Mouse (Mus musculus) CD4-positive naive resting alpha-beta T cell, adult 57 days (primary cell): ENCODE data around the gene Pld6. TPM values are rescaled to one million over a fixed set of nuclear protein-coding genes. Genes with fewer than 3 reads are reported as not detected.

Experiments used
- total RNA-seq: library from RNA; stranded (reverse); gene quantifications from one replicate; pipeline ENCODE4 v1.2.4, GENCODE M21; 2023

Pld6 gene
- not detected for total RNA-seq

DNA sequence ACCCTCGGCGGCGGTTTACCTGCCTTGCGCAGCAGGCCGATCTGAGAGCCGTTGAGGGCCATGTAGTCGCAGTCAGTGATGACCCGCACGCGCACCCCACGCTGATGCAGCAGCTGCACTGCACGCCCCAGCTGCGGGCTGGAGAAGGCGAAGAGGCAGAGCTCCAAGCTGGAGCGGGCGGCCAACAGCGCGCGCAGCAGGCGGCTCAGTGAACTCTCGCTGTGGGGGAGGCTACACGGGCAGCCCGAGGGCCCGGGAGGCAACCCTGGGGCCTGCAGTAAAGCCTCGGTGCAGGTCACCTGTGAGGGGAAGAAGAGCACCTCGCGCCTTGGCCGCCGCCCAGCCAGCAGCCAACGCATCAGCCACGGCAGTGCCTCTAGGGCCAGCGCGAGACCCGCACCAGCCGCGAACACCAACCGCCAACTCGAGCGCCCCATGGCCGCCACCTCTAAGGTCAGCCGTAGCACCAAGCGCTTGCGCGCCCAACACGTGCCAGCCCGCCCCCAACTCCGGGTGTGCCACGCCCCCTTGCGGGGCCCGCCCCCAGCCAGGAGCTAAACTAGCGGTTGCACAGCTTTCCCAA lies at the start of gene Pld6:
Gene Pld6, minus strand, starts transcription at position 447 of the 583 bp plus-strand sequence.

DNA sequence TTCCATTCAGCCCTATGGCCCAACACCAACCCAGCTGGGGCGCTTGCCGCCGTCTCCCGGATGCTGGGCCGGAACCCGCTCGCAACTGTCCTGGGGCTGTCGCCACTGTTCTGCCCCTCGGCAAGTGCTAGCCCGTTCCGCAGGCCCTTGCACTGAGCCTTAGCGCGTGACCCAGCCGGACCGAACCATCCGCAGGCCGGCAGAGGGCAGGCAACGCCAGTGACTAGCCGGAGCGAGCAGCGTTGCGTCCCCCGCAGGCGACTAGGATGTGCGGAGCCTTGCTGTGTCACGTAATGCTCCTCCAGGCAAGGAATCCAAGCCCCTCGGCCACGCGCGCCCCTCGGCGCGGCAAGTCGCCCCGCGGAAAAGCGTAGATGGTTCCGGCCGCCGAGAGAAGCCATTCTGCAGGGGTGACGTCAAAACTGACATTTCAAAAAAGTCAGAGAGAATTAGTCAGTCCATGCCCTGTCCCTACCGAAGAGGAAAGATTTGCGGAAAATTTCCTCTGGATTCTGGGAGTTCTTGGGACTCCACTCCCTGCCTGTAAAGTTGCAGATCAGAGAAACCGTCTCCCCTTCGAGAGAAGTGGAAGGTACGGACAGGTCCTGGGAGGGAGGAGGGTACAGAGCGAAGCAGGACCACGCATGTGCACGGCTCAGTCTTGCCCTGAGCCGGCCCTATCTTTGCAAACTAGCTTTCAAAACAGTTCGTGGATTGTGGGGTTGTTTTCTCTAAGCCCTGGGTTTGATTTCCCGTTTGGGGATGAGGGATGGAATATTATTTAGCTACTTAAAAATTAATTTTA lies 22.4 kb upstream of the Pld6 start, which contains the start of gene Flcn:
Gene Flcn, minus strand, starts transcription at position 347 of the 805 bp plus-strand sequence.

Other genes starting within 250 kb of the Pld6 start
- gene Nlrp3, start 246.1 kb downstream of the Pld6 start, total RNA-seq, result 5.7 TPM
- not detected for gene Olfr222, start 211.4 kb downstream of the Pld6 start, total RNA-seq
- not detected for gene Olfr223, start 194.4 kb downstream of the Pld6 start, total RNA-seq
- 77.4 TPM for gene Mprip, start 126.3 kb downstream of the Pld6 start, total RNA-seq
- 67.6 TPM for gene Flcn, start 22.4 kb upstream of the Pld6 start, total RNA-seq
- 9.1 TPM for gene Nt5m, start 51.8 kb upstream of the Pld6 start, total RNA-seq
- gene Cops3, start 52.2 kb upstream of the Pld6 start, total RNA-seq, result 81.9 TPM
- gene Med9, start 160.6 kb upstream of the Pld6 start, total RNA-seq, result 5.0 TPM
- 0.83 TPM for gene Rasd1, start 177.3 kb upstream of the Pld6 start, total RNA-seq